Mouse (Mus musculus) heart, embryonic 15.5 days (tissue): Measurements from ENCODE around the gene Znrf4. TPM values are rescaled to one million over a fixed set of nuclear protein-coding genes. Genes with fewer than 3 reads are reported as not detected.
A peak's percentile ranks its signal among the peaks of the same experiment; 100 is the strongest.

Source experiments
- ATAC-seq: fragments of 200-750 bp; cut with Nextera tagmentation; replicated peaks from 2 replicates; pipeline ENCODE4 v1.8.0; 2017; ENCODE audit warnings: low read depth, moderate TSS enrichment; ENCODE audit not compliant: insufficient number of reproducible peaks, insufficient read depth, low FRiP score
- H3K27ac ChIP-seq: fragments of 300-500 bp; sonication (generic); 2 replicates; pipeline ENCODE4 v1.5.1; 2015; ENCODE audit warnings: mild to moderate bottlenecking, inconsistent platforms
- H3K27me3 ChIP-seq: fragments of 300-500 bp; sonication (generic); 2 replicates; pipeline ENCODE4 v1.6.1; 2015; ENCODE audit warnings: inconsistent platforms
- H3K36me3 ChIP-seq: fragments of 300-500 bp; sonication (generic); 2 replicates; pipeline ENCODE4 v1.6.1; 2015; ENCODE audit warnings: mild to moderate bottlenecking, inconsistent platforms
- H3K4me1 ChIP-seq: fragments of 300-500 bp; sonication (generic); replicated peaks from 2 replicates; pipeline ENCODE4 v1.6.1; 2015; ENCODE audit warnings: inconsistent platforms
- H3K4me2 ChIP-seq: fragments of 300-500 bp; sonication (generic); 2 replicates; pipeline ENCODE4 v1.6.1; 2015; ENCODE audit warnings: inconsistent platforms, mild to moderate bottlenecking, moderate library complexity
- H3K4me3 ChIP-seq: fragments of 300-500 bp; sonication (generic); 2 replicates; pipeline ENCODE4 v1.5.1; 2015; ENCODE audit warnings: mild to moderate bottlenecking, inconsistent platforms
- H3K9ac ChIP-seq: fragments of 300-500 bp; sonication (generic); 2 replicates; pipeline ENCODE4 v1.6.1; 2015; ENCODE audit warnings: mild to moderate bottlenecking, inconsistent platforms
- H3K9me3 ChIP-seq: fragments of 300-500 bp; sonication (generic); replicated peaks from 2 replicates; pipeline ENCODE4 v1.6.1; 2016; ENCODE audit warnings: inconsistent platforms
- WGBS: fragments of 180-500 bp; shearing (Covaris S2); methylation state at CpG from one replicate; pipeline ENCODE4 v1.1.7; 2015; ENCODE audit warnings: mixed read lengths; 5-methylcytosine and 5-hydroxymethylcytosine counted together
- polyA plus RNA-seq: library from polyadenylated mRNA; unstranded; fragments of >200 nt; fragmentation: Nextera tagmentation; extraction: Ambion mirVana; gene quantifications from 2 replicates; pipeline ENCODE4 v1.2.1, GENCODE M21; 2015

The Znrf4 gene
- polyA plus RNA-seq, 1 experiment from 2014 or later = not detected

DNA sequence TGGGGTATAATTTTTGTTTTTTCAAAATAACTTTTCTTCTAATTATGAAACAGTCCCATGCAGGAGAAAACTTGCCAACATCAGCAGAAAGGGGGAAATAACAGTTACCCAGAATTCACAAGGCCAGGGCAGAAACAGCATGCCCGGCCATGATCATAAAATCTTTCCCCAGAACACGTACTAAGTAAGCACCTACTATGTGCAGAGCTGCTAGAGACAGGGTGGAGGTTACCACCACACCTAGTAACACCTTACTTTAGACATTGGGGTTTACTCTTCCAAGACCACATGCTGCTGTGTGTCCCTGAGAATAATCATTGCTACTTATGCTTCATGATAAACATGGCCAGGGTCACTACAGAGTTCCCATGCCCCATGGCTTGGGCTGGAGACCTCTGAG, 47.9 kb downstream of the Znrf4 start:
- Histone ChIP-seq H3K4me2 (no peak overlapping the region), H3K4me3 (no peak overlapping the region), H3K9me3 (no peaks in the 10 kb centered on the region), H3K9ac (no peak overlapping the region), H3K4me1 (peaks cover 56% of the 10 kb centered on the region), H3K36me3 (no peaks in the 10 kb centered on the region), H3K27ac (no peak overlapping the region), H3K27me3 (no peaks in the 10 kb centered on the region)
- WGBS = 84% methylated on average over 2 of the region's 2 CpGs
- no peak for ATAC-seq

DNA sequence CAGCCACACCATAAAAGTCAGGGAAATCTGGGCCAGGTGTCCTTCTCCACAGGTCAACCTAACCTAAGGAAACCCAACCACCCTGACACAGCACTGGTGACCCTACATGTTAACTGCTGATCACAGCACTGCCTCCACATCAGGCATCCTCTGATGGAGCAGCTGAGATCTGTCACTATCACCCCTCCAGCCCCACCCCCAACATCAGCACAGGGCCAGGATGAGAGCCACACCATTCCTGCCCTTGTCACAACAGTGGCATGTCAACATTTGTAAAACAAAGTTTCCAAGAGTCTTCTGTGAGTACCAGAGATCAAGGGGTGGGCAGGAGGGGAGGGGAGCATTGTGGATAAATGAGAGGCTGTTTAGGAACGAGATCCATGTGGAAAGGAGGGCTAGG, 48.7 kb downstream of the Znrf4 start:
- no peaks in the 10 kb centered on the region for H3K9me3 ChIP-seq
- peaks cover 56% of the 10 kb centered on the region for H3K4me1 ChIP-seq
- no peak overlapping the region for H3K4me3 ChIP-seq
- no peak for ATAC-seq
- H3K36me3 ChIP-seq = no peaks in the 10 kb centered on the region
- no peaks in the 10 kb centered on the region for H3K27me3 ChIP-seq
- WGBS = 39% methylated on average over 1 of the region's 1 CpGs
- peak overlapping the region; percentile 78 for H3K4me2 ChIP-seq
- H3K27ac ChIP-seq = peak overlapping the region; percentile 99
- no peak overlapping the region for H3K9ac ChIP-seq

DNA sequence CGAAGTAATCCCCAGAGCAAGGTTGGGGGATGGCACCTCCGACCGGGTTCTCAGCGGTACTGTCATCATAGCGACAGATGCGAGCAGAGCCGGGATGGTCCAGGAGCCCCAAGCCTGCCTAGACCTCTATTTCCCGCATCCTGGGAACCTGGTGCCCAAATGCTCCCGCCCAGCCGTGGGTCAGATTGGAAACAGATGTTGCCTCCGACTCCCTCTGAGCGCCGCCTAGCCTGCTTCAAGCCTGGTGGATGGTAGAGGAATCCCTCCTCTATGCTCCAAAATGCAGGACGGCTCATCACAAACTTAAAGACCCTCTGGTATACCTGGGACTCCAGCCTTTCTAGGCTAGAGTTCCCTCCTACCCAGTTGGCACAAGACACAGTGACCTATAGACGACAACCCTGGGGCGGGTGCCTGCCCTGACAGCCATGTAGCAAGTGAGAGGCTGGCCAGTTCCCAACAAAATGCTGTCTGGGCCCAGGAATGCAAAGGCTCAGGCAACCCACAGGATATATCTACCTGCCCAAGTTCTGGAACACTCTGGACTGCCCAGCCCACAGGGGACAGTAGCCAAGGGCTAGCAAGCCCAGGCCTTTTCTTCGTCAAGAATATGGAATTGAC, 49.3 kb downstream of the Znrf4 start:
- peak overlapping the region; percentile 78 for H3K4me2 ChIP-seq
- H3K27ac ChIP-seq = peak overlapping the region; percentile 99
- no peaks in the 10 kb centered on the region for H3K36me3 ChIP-seq
- peak overlapping the region; percentile 57 for H3K4me3 ChIP-seq
- no peaks in the 10 kb centered on the region for H3K9me3 ChIP-seq
- no peaks in the 10 kb centered on the region for H3K27me3 ChIP-seq
- H3K9ac ChIP-seq = peak overlapping the region; percentile 53
- WGBS = 5% methylated on average over 17 of the region's 17 CpGs
- no peak for ATAC-seq
- H3K4me1 ChIP-seq = peaks cover 53% of the 10 kb centered on the region

DNA sequence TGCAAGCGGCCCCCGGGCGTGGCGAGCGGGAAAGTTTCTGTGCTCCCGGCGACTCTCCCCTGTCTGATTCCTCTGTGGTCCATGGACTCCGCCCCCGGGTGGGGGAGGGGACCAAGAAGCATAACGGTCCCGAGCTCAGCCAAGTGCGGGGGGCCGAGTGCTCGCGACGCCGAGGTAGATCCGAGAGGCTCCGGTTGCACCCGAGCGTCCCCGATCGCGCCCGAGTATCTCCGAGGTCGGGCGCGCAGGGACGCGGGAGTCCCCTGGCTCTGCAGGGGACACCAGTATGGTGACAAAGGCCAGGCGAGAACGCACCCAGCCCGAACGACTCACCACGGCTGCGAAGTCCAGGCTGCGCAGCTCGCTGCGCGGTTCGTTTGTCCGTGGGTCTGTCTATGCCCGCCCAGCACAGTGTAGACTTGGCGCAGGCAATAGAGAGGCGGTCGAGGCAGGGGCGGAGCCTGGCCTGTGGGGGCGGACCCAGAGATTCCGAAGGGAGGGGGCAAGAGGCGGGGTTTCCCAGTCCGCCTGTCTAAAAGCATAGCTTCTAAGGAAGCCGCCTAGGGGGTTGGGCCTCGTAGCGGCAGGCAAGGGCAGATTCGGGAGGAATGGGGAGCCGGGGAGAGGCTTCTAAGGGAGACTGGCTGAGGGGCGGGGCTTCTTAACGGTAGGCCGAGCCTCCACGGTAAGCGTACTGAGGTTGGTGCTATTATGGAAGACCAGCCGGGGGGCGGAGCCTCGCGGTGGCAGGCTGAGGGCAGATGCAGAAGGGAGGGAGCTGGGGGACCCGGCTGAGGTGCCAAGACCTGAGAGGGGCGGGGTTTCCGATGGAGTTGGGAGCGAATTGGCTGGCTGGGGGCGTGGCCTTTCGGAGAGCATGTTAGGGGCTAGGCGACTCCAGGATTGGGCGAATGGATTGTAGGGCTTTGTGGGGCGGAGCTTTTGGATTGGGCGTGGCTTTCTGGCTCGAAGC, 50.2 kb downstream of the Znrf4 start:
- Histone ChIP-seq H3K9me3 (no peaks in the 10 kb centered on the region), H3K36me3 (peaks cover 5% of the 10 kb centered on the region; the same call in 1 of the 2 replicates), H3K27me3 (no peaks in the 10 kb centered on the region), H3K9ac (peak overlapping the region; percentile 64), H3K4me2 (peak overlapping the region; percentile 78), H3K27ac (peak overlapping the region; percentile 99), H3K4me3 (peak overlapping the region; percentile 57), H3K4me1 (peaks cover 46% of the 10 kb centered on the region)
- WGBS = under 1% methylated on average over 77 of the region's 77 CpGs
- peak; percentile 92 for ATAC-seq

Other genes starting within 250 kb of the Znrf4 start
- 6.9 and 8.3 TPM in 2 replicates for gene Ticam1, start 235.6 kb downstream of the Znrf4 start, polyA plus RNA-seq
- gene Plin3, start 219.6 kb downstream of the Znrf4 start, polyA plus RNA-seq = 61.1 and 78.3 TPM in 2 replicates
- 0.13 TPM in 1 of 2 replicates, not detected in the other for gene Arrdc5, start 212.1 kb downstream of the Znrf4 start, polyA plus RNA-seq
- gene Uhrf1, start 209.1 kb downstream of the Znrf4 start, polyA plus RNA-seq = 51.3 and 83.9 TPM in 2 replicates
- 26.1 and 31.2 TPM in 2 replicates for gene Kdm4b, start 186.4 kb downstream of the Znrf4 start, polyA plus RNA-seq
- gene Ptprs, start 35.9 kb downstream of the Znrf4 start, polyA plus RNA-seq = 37.6 and 62.0 TPM in 2 replicates
- gene Gm20219, start 42.0 kb upstream of the Znrf4 start, polyA plus RNA-seq = 0.23 and 1.0 TPM in 2 replicates
- gene Safb2, start 72.2 kb upstream of the Znrf4 start, polyA plus RNA-seq = 52.2 and 63.9 TPM in 2 replicates
- 71.2 and 76.0 TPM in 2 replicates for gene Safb, start 72.4 kb upstream of the Znrf4 start, polyA plus RNA-seq
- gene 2410015M20Rik, start 97.3 kb upstream of the Znrf4 start, polyA plus RNA-seq = 289 and 331 TPM in 2 replicates
- gene Rpl36, start 101.0 kb upstream of the Znrf4 start, polyA plus RNA-seq = 1,116 and 1,311 TPM in 2 replicates
- 46.4 and 57.4 TPM in 2 replicates for gene Lonp1, start 114.5 kb upstream of the Znrf4 start, polyA plus RNA-seq
- 0.09 and 0.13 TPM in 2 replicates for gene Catsperd, start 115.7 kb upstream of the Znrf4 start, polyA plus RNA-seq
- 51.9 and 65.2 TPM in 2 replicates for gene Ranbp3, start 160.9 kb upstream of the Znrf4 start, polyA plus RNA-seq
- gene Ndufa11, start 205.3 kb upstream of the Znrf4 start, polyA plus RNA-seq = 912 and 1,025 TPM in 2 replicates
- 11.6 and 16.5 TPM in 2 replicates for gene Vmac, start 205.6 kb upstream of the Znrf4 start, polyA plus RNA-seq
- 19.8 and 25.7 TPM in 2 replicates for gene Nrtn, start 245.1 kb upstream of the Znrf4 start, polyA plus RNA-seq